Mouse (Mus musculus): Measurements from ENCODE around the gene I830077J02Rik.
A peak's percentile ranks its signal among the peaks of the same experiment; 100 is the strongest.
"Not testable (repeated sequence)": the region's sequence is repeated elsewhere in the genome, so short reads cannot be mapped to it uniquely, and the experiment has no call there.

Gene I830077J02Rik

GRCm38 (mm10) chr3:105932240-105933071, at the start of gene I830077J02Rik:
TSS of gene I830077J02Rik (minus strand) at chr3:105932664.
- no peak for DNase-seq (ENCODE audit: extremely low spot score)

- no peak for DNase-seq (ENCODE audit: extremely low spot score)
Measured at GRCm38 (mm10) chr3:105974174-105974573, 41.7 kb upstream of the I830077J02Rik start.

- no peak for DNase-seq (ENCODE audit: extremely low spot score)
Measured at GRCm38 (mm10) chr3:105973411-105973810, 40.9 kb upstream of the I830077J02Rik start, which contains the start of gene Ovgp1. TSS of gene Ovgp1 (plus strand) at chr3:105973711.

- no peak for DNase-seq (ENCODE audit: extremely low spot score)
Measured at GRCm38 (mm10) chr3:105971831-105972446, 39.5 kb upstream of the I830077J02Rik start.

- no peak for DNase-seq (ENCODE audit: extremely low spot score)
Measured at GRCm38 (mm10) chr3:105960700-105961099, 28.2 kb upstream of the I830077J02Rik start.

GRCm38 (mm10) chr3:105959999-105960398, 27.5 kb upstream of the I830077J02Rik start, which contains the start of gene Atp5f1:
TSS of gene Atp5f1 (minus strand) at chr3:105960099.
- DNase-seq (ENCODE audit: extremely low spot score): no peak

GRCm38 (mm10) chr3:105959585-105959984, 27.1 kb upstream of the I830077J02Rik start:
- no peak for DNase-seq (ENCODE audit: extremely low spot score)

- peak; percentile 100 for DNase-seq (ENCODE audit: extremely low spot score)
Measured at GRCm38 (mm10) chr3:105958974-105959580, 26.6 kb upstream of the I830077J02Rik start, which contains the start of gene Wdr77. TSS of gene Wdr77 (plus strand) at chr3:105959369.

- DNase-seq (ENCODE audit: extremely low spot score): no peak
Measured at GRCm38 (mm10) chr3:105958204-105958603, 25.7 kb upstream of the I830077J02Rik start.

- DNase-seq (ENCODE audit: extremely low spot score): no peak
Measured at GRCm38 (mm10) chr3:105957235-105957634, 24.8 kb upstream of the I830077J02Rik start.

GRCm38 (mm10) chr3:105951348-105951747, 18.9 kb upstream of the I830077J02Rik start:
- DNase-seq (ENCODE audit: extremely low spot score): no peak

- DNase-seq (ENCODE audit: extremely low spot score): no peak
Measured at GRCm38 (mm10) chr3:105936111-105936510, 3.6 kb upstream of the I830077J02Rik start.

GRCm38 (mm10) chr3:105935033-105935432, 2.6 kb upstream of the I830077J02Rik start:
- DNase-seq (ENCODE audit: extremely low spot score): no peak

- no peak for DNase-seq (ENCODE audit: extremely low spot score)
Measured at GRCm38 (mm10) chr3:105933926-105934325, 1.5 kb upstream of the I830077J02Rik start.

- DNase-seq (ENCODE audit: extremely low spot score): no peak
Measured at GRCm38 (mm10) chr3:105931095-105931494, 1.4 kb downstream of the I830077J02Rik start.

GRCm38 (mm10) chr3:105929821-105930220, 2.6 kb downstream of the I830077J02Rik start:
- DNase-seq (ENCODE audit: extremely low spot score): no peak

GRCm38 (mm10) chr3:105928781-105929180, 3.7 kb downstream of the I830077J02Rik start:
- no peak for DNase-seq (ENCODE audit: extremely low spot score)

- DNase-seq (ENCODE audit: extremely low spot score): no peak
Measured at GRCm38 (mm10) chr3:105928195-105928569, 4.3 kb downstream of the I830077J02Rik start.

GRCm38 (mm10) chr3:105927561-105928194, 4.8 kb downstream of the I830077J02Rik start:
- no peak for DNase-seq (ENCODE audit: extremely low spot score)

GRCm38 (mm10) chr3:105924616-105925015, 7.8 kb downstream of the I830077J02Rik start:
- DNase-seq (ENCODE audit: extremely low spot score): no peak

GRCm38 (mm10) chr3:105921959-105922358, 10.5 kb downstream of the I830077J02Rik start:
- DNase-seq (ENCODE audit: extremely low spot score): no peak

- not testable (repeated sequence) for DNase-seq (ENCODE audit: extremely low spot score)
Measured at GRCm38 (mm10) chr3:105920743-105921142, 11.7 kb downstream of the I830077J02Rik start.

Data from embryo, embryonic 9.5 days (tissue).